Mouse (Mus musculus): ENCODE measurements around the gene Sv2b.

- TF ChIP-seq CTCF (IDR thresholded peaks at IDR 0.05; ENCODE audit: extremely low read depth, insufficient read length, insufficient replicate concordance, low read depth, low read length) (no peak), POLR2A (IDR thresholded peaks at IDR 0.05; ENCODE audit: low read depth, low read length) (no peak)
Observed at GRCm38 (mm10) chr7:75282080-75282650, 26.9 kb downstream of the Sv2b start.

Measured in small intestine, adult 2 months (tissue).